Mouse (Mus musculus) kidney, embryonic 15.5 days (tissue): ENCODE results near the gene Arid5b. TPM values are rescaled to one million over a fixed set of nuclear protein-coding genes. Genes with fewer than 3 reads are reported as not detected.

Experiments used
- ATAC-seq: fragments of 200-750 bp; cut with Nextera tagmentation; replicated peaks from 2 replicates; pipeline ENCODE4 v1.8.0; 2017; ENCODE audit warnings: moderate TSS enrichment; ENCODE audit not compliant: low FRiP score
- H3K27ac ChIP-seq: fragments of 300-500 bp; sonication (generic); 2 replicates; pipeline ENCODE4 v1.5.1; 2015; ENCODE audit warnings: mild to moderate bottlenecking, inconsistent platforms
- H3K27me3 ChIP-seq: fragments of 300-500 bp; sonication (generic); 2 replicates; pipeline ENCODE4 v1.6.1; 2015; ENCODE audit warnings: inconsistent platforms
- H3K36me3 ChIP-seq: fragments of 300-500 bp; sonication (generic); 2 replicates; pipeline ENCODE4 v1.6.1; 2015; ENCODE audit warnings: inconsistent platforms
- H3K4me1 ChIP-seq: fragments of 300-500 bp; sonication (generic); 2 replicates; pipeline ENCODE4 v1.6.1; 2015; ENCODE audit warnings: inconsistent platforms
- H3K4me2 ChIP-seq: fragments of 300-500 bp; sonication (generic); 2 replicates; pipeline ENCODE4 v1.6.1; 2015; ENCODE audit warnings: moderate library complexity, mild to moderate bottlenecking, inconsistent platforms
- H3K4me3 ChIP-seq: fragments of 300-500 bp; sonication (generic); replicated peaks from 2 replicates; pipeline ENCODE4 v1.5.1; 2015; ENCODE audit warnings: mild to moderate bottlenecking, inconsistent platforms
- H3K9ac ChIP-seq: fragments of 300-500 bp; sonication (generic); 2 replicates; pipeline ENCODE4 v1.6.1; 2015; ENCODE audit warnings: mild to moderate bottlenecking, inconsistent platforms
- H3K9me3 ChIP-seq: fragments of 300-500 bp; sonication (generic); replicated peaks from 2 replicates; pipeline ENCODE4 v1.6.1; 2016; ENCODE audit warnings: inconsistent platforms
- WGBS: fragments of 180-500 bp; shearing (Covaris S2); methylation state at CpG from one replicate; pipeline ENCODE4 v1.1.7; 2015; ENCODE audit warnings: mixed read lengths; 5-methylcytosine and 5-hydroxymethylcytosine counted together
- polyA plus RNA-seq: library from polyadenylated mRNA; unstranded; fragments of >200 nt; fragmentation: Nextera tagmentation; extraction: Ambion mirVana; gene quantifications from 2 replicates; pipeline ENCODE4 v1.2.1, GENCODE M21; 2015

Gene Arid5b
- polyA plus RNA-seq, 1 experiment from 2014 or later: 38.6 TPM

DNA sequence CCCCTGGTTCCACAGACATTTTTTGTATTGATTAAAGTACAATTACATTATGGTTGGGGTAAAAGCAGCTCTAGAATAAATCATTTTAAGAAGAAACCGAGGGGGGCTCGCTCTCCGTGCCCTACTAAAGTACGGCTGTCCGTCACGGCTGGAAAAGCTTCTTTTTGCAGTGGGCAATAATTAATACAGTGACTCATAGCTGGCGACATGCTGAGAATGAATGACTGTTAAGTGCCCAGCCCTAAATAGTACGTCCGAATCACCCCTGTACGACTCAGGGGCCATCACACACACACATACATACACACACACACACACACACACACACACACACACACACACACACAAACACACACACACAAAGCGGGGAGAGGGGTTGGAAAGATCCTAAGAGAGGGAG, 75.2 kb downstream of the Arid5b start:
- Histone ChIP-seq H3K4me2 (no peak overlapping the region), H3K27me3 (no peaks in the 10 kb centered on the region), H3K4me3 (no peak overlapping the region), H3K9ac (no peak overlapping the region), H3K36me3 (peaks cover 42% of the 10 kb centered on the region), H3K4me1 (peaks cover 8% of the 10 kb centered on the region; the same call in 1 of the 2 replicates), H3K27ac (no peak overlapping the region), H3K9me3 (no peaks in the 10 kb centered on the region)
- ATAC-seq: 0 out of 2 replicates have a peak, but pooled peaks have one; percentile 33
- 67% methylated on average over 11 of the region's 11 CpGs for WGBS

DNA sequence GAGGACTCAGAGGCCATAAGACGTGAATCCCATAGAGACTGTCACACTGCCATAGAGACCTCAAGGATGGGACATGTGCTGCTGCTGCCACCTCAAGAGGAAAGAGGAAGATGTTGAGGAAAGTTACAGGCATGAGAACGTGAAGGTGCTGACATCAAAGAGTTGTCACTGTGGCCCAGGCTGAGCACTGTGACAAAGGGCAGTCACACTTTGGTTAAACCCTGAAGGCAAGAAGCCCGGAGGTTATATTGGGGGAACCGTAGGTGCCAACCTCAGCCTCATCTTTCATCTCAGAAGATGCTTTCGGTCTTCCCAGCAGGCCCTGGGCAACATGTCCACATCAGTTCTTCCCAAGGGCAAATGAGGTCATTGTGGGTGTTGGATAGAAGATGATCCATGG, 79.1 kb downstream of the Arid5b start:
- H3K9ac ChIP-seq: no peak overlapping the region
- H3K4me2 ChIP-seq: no peak overlapping the region
- H3K27ac ChIP-seq: no peak overlapping the region
- WGBS: 88% methylated on average over 5 of the region's 5 CpGs
- no peaks in the 10 kb centered on the region for H3K27me3 ChIP-seq
- no peak for ATAC-seq
- H3K4me1 ChIP-seq: 0 out of 2 replicates have a peak, but pooled peaks cover 5% of the 10 kb centered on the region
- H3K36me3 ChIP-seq: peaks cover 43% of the 10 kb centered on the region
- no peaks in the 10 kb centered on the region for H3K9me3 ChIP-seq
- no peak overlapping the region for H3K4me3 ChIP-seq

- Histone ChIP-seq H3K36me3 (peaks cover 22% of the 10 kb centered on the region), H3K27ac (no peak overlapping the region; the same call in 1 of the 2 replicates), H3K4me3 (no peak overlapping the region), H3K4me1 (peaks cover 24% of the 10 kb centered on the region), H3K9ac (no peak overlapping the region), H3K27me3 (no peaks in the 10 kb centered on the region), H3K4me2 (no peak overlapping the region), H3K9me3 (no peaks in the 10 kb centered on the region)
- 76% methylated on average over 9 of the region's 9 CpGs for WGBS
- ATAC-seq: no peak
These were observed 82.2 kb downstream of the Arid5b start for GRCm38 (mm10) chr10:68196324-68196723.

DNA sequence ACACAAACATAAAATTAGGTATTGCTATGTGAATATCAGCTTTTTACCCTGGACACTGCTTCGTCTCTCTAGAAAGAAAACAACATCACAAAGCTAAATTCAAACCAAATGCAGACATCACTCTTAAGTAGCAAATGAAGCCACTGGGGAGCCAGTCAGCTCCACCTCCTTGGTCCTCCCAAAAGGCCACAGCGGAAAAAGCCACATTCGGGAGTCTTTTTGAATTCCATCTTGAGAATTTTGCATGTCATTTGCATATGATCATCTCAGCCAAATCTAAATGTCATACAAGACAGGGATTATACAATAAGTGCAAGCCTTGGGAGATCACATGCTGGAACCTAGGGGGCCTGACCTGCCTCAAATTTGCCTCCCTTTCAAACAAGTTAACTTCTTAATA, 85.0 kb downstream of the Arid5b start:
- no peak for ATAC-seq
- Histone ChIP-seq H3K36me3 (0 out of 2 replicates have a peak, but pooled peaks cover 8% of the 10 kb centered on the region), H3K4me2 (no peak overlapping the region), H3K27me3 (no peaks in the 10 kb centered on the region), H3K4me3 (no peak overlapping the region), H3K9ac (no peak overlapping the region), H3K9me3 (no peaks in the 10 kb centered on the region), H3K27ac (peak overlapping the region; percentile 41), H3K4me1 (peaks cover 27% of the 10 kb centered on the region)
- WGBS: 68% methylated on average over 3 of the region's 3 CpGs

GRCm38 (mm10) chr10:68192824-68193255, 85.7 kb downstream of the Arid5b start:
- H3K27ac ChIP-seq: peak overlapping the region; percentile 75
- H3K9me3 ChIP-seq: no peaks in the 10 kb centered on the region
- no peak for ATAC-seq
- peak overlapping the region; percentile 20; the same call in 1 of the 2 replicates for H3K4me2 ChIP-seq
- peaks cover 7% of the 10 kb centered on the region; the same call in 1 of the 2 replicates for H3K36me3 ChIP-seq
- H3K27me3 ChIP-seq: no peaks in the 10 kb centered on the region
- H3K4me3 ChIP-seq: no peak overlapping the region
- H3K9ac ChIP-seq: no peak overlapping the region
- 32% methylated on average over 3 of the region's 3 CpGs for WGBS
- peaks cover 27% of the 10 kb centered on the region for H3K4me1 ChIP-seq

- peak overlapping the region; percentile 33; the same call in 1 of the 2 replicates for H3K4me2 ChIP-seq
- peak overlapping the region; percentile 75 for H3K27ac ChIP-seq
- no peak overlapping the region for H3K9ac ChIP-seq
- H3K9me3 ChIP-seq: no peaks in the 10 kb centered on the region
- 37% methylated on average over 13 of the region's 13 CpGs for WGBS
- H3K27me3 ChIP-seq: no peaks in the 10 kb centered on the region
- no peak overlapping the region; the same call in 1 of the 2 replicates for H3K4me3 ChIP-seq
- peaks cover 27% of the 10 kb centered on the region for H3K4me1 ChIP-seq
- ATAC-seq: no peak
- H3K36me3 ChIP-seq: peaks cover 15% of the 10 kb centered on the region; the same call in 1 of the 2 replicates
These were observed 86.7 kb downstream of the Arid5b start for GRCm38 (mm10) chr10:68191691-68192380.

DNA sequence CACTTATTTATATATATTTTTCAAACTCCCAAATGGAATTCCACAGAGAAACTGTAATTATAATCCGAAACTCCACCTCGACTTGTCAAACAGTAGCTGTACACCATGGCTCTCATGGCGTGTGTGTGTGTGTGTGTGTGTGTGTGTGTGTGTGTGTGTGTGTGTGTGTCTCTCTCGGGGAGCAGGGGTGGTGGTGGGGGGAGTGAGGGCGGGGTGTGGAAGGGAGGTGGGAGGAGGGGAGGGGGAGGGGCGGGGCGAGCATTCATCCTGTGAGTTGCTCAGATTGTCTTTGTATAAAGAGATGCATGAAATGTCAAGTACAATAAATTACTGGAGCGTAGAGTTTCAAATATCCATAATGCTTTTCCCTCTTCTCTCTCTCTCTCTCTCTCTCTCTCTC, 87.4 kb downstream of the Arid5b start:
- WGBS: 53% methylated on average over 6 of the region's 8 CpGs
- ATAC-seq: no peak
- Histone ChIP-seq H3K9ac (no peak overlapping the region), H3K36me3 (peaks cover 21% of the 10 kb centered on the region), H3K27me3 (no peaks in the 10 kb centered on the region), H3K4me2 (peak overlapping the region; percentile 33; the same call in 1 of the 2 replicates), H3K4me3 (no peak overlapping the region), H3K4me1 (peaks cover 26% of the 10 kb centered on the region), H3K27ac (peak overlapping the region; percentile 75; the same call in 1 of the 2 replicates), H3K9me3 (no peaks in the 10 kb centered on the region)

DNA sequence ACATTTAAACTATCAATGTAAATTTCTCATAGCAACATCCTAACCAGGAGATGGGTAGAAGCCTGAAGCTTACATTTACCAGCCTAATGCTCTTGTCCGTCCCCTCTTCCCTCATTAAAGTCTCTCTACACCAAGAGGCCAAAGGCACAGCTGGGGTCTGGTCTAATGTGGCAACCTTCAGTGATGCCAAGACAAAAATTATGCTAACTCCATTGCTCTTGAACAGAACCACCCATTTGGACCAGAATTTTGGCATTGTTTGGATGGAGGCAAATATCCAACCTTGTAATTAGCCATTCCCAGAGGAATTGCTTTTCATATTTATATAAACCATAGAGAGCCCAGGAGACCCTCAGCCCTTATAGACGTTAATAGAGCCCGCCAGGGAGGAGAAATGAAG, 88.7 kb downstream of the Arid5b start:
- peaks cover 23% of the 10 kb centered on the region for H3K4me1 ChIP-seq
- ATAC-seq: no peak
- H3K27ac ChIP-seq: no peak overlapping the region
- WGBS: 85% methylated on average over 3 of the region's 3 CpGs
- no peak overlapping the region for H3K4me3 ChIP-seq
- no peaks in the 10 kb centered on the region for H3K27me3 ChIP-seq
- peaks cover 33% of the 10 kb centered on the region for H3K36me3 ChIP-seq
- H3K9ac ChIP-seq: no peak overlapping the region
- no peak overlapping the region for H3K4me2 ChIP-seq
- no peaks in the 10 kb centered on the region for H3K9me3 ChIP-seq

GRCm38 (mm10) chr10:68183096-68183495, 95.4 kb downstream of the Arid5b start:
- no peaks in the 10 kb centered on the region for H3K9me3 ChIP-seq
- H3K4me2 ChIP-seq: no peak overlapping the region
- no peak overlapping the region for H3K4me3 ChIP-seq
- WGBS: 86% methylated on average over 7 of the region's 7 CpGs
- peaks cover 7% of the 10 kb centered on the region for H3K4me1 ChIP-seq
- no peaks in the 10 kb centered on the region for H3K27me3 ChIP-seq
- no peak overlapping the region for H3K9ac ChIP-seq
- peaks cover 45% of the 10 kb centered on the region for H3K36me3 ChIP-seq
- no peak overlapping the region for H3K27ac ChIP-seq
- no peak for ATAC-seq

- WGBS: 89% methylated on average over 6 of the region's 6 CpGs
- Histone ChIP-seq H3K9me3 (no peaks in the 10 kb centered on the region), H3K27ac (no peak overlapping the region), H3K4me1 (peaks cover 7% of the 10 kb centered on the region), H3K27me3 (no peaks in the 10 kb centered on the region), H3K4me2 (no peak overlapping the region), H3K36me3 (peaks cover 37% of the 10 kb centered on the region), H3K4me3 (no peak overlapping the region), H3K9ac (no peak overlapping the region)
- no peak for ATAC-seq
These were observed 96.3 kb downstream of the Arid5b start for GRCm38 (mm10) chr10:68182266-68182665.

GRCm38 (mm10) chr10:68181156-68181555, 97.4 kb downstream of the Arid5b start:
- Histone ChIP-seq H3K4me3 (no peak overlapping the region), H3K36me3 (peaks cover 27% of the 10 kb centered on the region), H3K9me3 (no peaks in the 10 kb centered on the region), H3K4me2 (no peak overlapping the region), H3K4me1 (peaks cover 9% of the 10 kb centered on the region), H3K27me3 (no peaks in the 10 kb centered on the region), H3K9ac (no peak overlapping the region), H3K27ac (no peak overlapping the region)
- ATAC-seq: no peak
- 96% methylated on average over 10 of the region's 10 CpGs for WGBS

- Histone ChIP-seq H3K27me3 (no peaks in the 10 kb centered on the region), H3K4me3 (no peak overlapping the region), H3K36me3 (peaks cover 26% of the 10 kb centered on the region), H3K27ac (no peak overlapping the region), H3K9me3 (no peaks in the 10 kb centered on the region), H3K4me1 (peaks cover 9% of the 10 kb centered on the region), H3K4me2 (no peak overlapping the region), H3K9ac (no peak overlapping the region)
- ATAC-seq: no peak
- 92% methylated on average over 7 of the region's 7 CpGs for WGBS
These were observed 97.8 kb downstream of the Arid5b start for GRCm38 (mm10) chr10:68180721-68181120.
